Mouse (Mus musculus) forebrain, embryonic 15.5 days (tissue): Measurements from ENCODE around the gene Slc16a12. TPM values are rescaled to one million over a fixed set of nuclear protein-coding genes. Genes with fewer than 3 reads are reported as not detected.
A peak's percentile ranks its signal among the peaks of the same experiment; 100 is the strongest.

Source experiments
- ATAC-seq: fragments of 200-750 bp; cut with Nextera tagmentation; replicated peaks from 2 replicates; pipeline ENCODE4 v1.8.0; 2017; ENCODE audit warnings: mild to moderate bottlenecking, moderate TSS enrichment, moderate library complexity
- H3K27ac ChIP-seq: fragments of 300-500 bp; sonication (generic); replicated peaks from 2 replicates; pipeline ENCODE4 v1.5.1; 2015; ENCODE audit warnings: mild to moderate bottlenecking, inconsistent platforms
- H3K27me3 ChIP-seq: fragments of 300-500 bp; sonication (generic); 2 replicates; pipeline ENCODE4 v1.6.1; 2015; ENCODE audit warnings: inconsistent platforms
- H3K36me3 ChIP-seq: fragments of 300-500 bp; sonication (generic); 2 replicates; pipeline ENCODE4 v1.6.1; 2015; ENCODE audit warnings: mild to moderate bottlenecking, inconsistent platforms
- H3K4me1 ChIP-seq: fragments of 300-500 bp; sonication (generic); 2 replicates; pipeline ENCODE4 v1.6.1; 2015; ENCODE audit warnings: inconsistent platforms
- H3K4me2 ChIP-seq: fragments of 300-500 bp; sonication (generic); replicated peaks from 2 replicates; pipeline ENCODE4 v1.6.1; 2015; ENCODE audit warnings: mild to moderate bottlenecking, inconsistent platforms
- H3K4me3 ChIP-seq: fragments of 300-500 bp; sonication (generic); 2 replicates; pipeline ENCODE4 v1.5.1; 2015; ENCODE audit warnings: mild to moderate bottlenecking, inconsistent platforms
- H3K9ac ChIP-seq: fragments of 300-500 bp; sonication (generic); replicated peaks from 2 replicates; pipeline ENCODE4 v1.6.1; 2015; ENCODE audit warnings: mild to moderate bottlenecking, inconsistent platforms
- H3K9me3 ChIP-seq: fragments of 300-500 bp; sonication (generic); 2 replicates; pipeline ENCODE4 v1.6.1; 2016; ENCODE audit warnings: inconsistent platforms
- WGBS: fragments of 180-500 bp; shearing (Covaris S2); methylation state at CpG from one replicate; pipeline ENCODE4 v1.1.7; 2015; ENCODE audit warnings: mixed read lengths; 5-methylcytosine and 5-hydroxymethylcytosine counted together
- polyA plus RNA-seq: library from polyadenylated mRNA; unstranded; fragments of >200 nt; fragmentation: Nextera tagmentation; extraction: Ambion mirVana; gene quantifications from 2 replicates; pipeline ENCODE4 v1.2.1, GENCODE M21; 2015

The Slc16a12 gene
- 2.2 and 2.6 TPM in 2 replicates for polyA plus RNA-seq

GRCm38 (mm10) chr19:34746688-34747504, at the start of gene Slc16a12:
Gene Slc16a12 (minus strand): TSS chr19:34747289.
- peaks cover 12% of the 10 kb centered on the region for H3K27me3 ChIP-seq
- peak within 1 kb of the TSS; percentile 61 for H3K4me3 ChIP-seq
- peak within 1 kb of the TSS; percentile 59 for H3K9ac ChIP-seq
- H3K36me3 ChIP-seq = no peaks in the 10 kb centered on the region
- H3K4me1 ChIP-seq = peaks cover 15% of the 10 kb centered on the region
- H3K4me2 ChIP-seq = peak within 1 kb of the TSS; percentile 100
- WGBS = under 1% methylated on average over 61 of the region's 61 CpGs
- H3K9me3 ChIP-seq = no peaks in the 10 kb centered on the region
- H3K27ac ChIP-seq = 0 out of 2 replicates have a peak within 1 kb of the TSS, but pooled peaks have one; percentile 3
- peak; percentile 83 for ATAC-seq

- 82% methylated on average over 4 of the region's 4 CpGs for WGBS
These were observed 49.3 kb upstream of the Slc16a12 start for GRCm38 (mm10) chr19:34796396-34796795.

GRCm38 (mm10) chr19:34782491-34782890, 35.4 kb upstream of the Slc16a12 start:
- no peak overlapping the region for H3K9ac ChIP-seq
- 91% methylated on average over 2 of the region's 2 CpGs for WGBS
- no peak overlapping the region for H3K4me2 ChIP-seq
- H3K4me1 ChIP-seq = no peaks in the 10 kb centered on the region
- no peak overlapping the region for H3K4me3 ChIP-seq
- no peaks in the 10 kb centered on the region for H3K9me3 ChIP-seq
- ATAC-seq = no peak
- no peaks in the 10 kb centered on the region for H3K27me3 ChIP-seq
- no peak overlapping the region for H3K27ac ChIP-seq
- H3K36me3 ChIP-seq = no peaks in the 10 kb centered on the region

More at GRCm38 (mm10) chr19:34796396-34796795, 49.3 kb upstream of the Slc16a12 start:
- ATAC-seq = no peak
- no peaks in the 10 kb centered on the region for H3K9me3 ChIP-seq
- no peaks in the 10 kb centered on the region for H3K27me3 ChIP-seq
- H3K9ac ChIP-seq = no peak overlapping the region
- no peak overlapping the region for H3K4me2 ChIP-seq
- H3K27ac ChIP-seq = no peak overlapping the region
- H3K36me3 ChIP-seq = no peaks in the 10 kb centered on the region
- no peak overlapping the region for H3K4me3 ChIP-seq
- no peaks in the 10 kb centered on the region for H3K4me1 ChIP-seq

GRCm38 (mm10) chr19:34778993-34779392, 31.9 kb upstream of the Slc16a12 start:
- Histone ChIP-seq H3K4me2 (no peak overlapping the region), H3K9ac (no peak overlapping the region), H3K9me3 (no peaks in the 10 kb centered on the region), H3K36me3 (no peaks in the 10 kb centered on the region), H3K4me3 (no peak overlapping the region), H3K27ac (no peak overlapping the region), H3K27me3 (no peaks in the 10 kb centered on the region), H3K4me1 (no peaks in the 10 kb centered on the region)
- ATAC-seq = no peak
- WGBS = 100% methylated on average over 1 of the region's 1 CpGs

- H3K36me3 ChIP-seq = no peaks in the 10 kb centered on the region
- H3K9ac ChIP-seq = no peak overlapping the region
- no peaks in the 10 kb centered on the region for H3K4me1 ChIP-seq
- H3K27ac ChIP-seq = no peak overlapping the region
- H3K4me3 ChIP-seq = no peak overlapping the region
- H3K4me2 ChIP-seq = no peak overlapping the region
- H3K9me3 ChIP-seq = no peaks in the 10 kb centered on the region
- no peaks in the 10 kb centered on the region for H3K27me3 ChIP-seq
- no peak for ATAC-seq
These were observed 31.0 kb upstream of the Slc16a12 start for GRCm38 (mm10) chr19:34778098-34778497.

- Histone ChIP-seq H3K4me2 (no peak overlapping the region), H3K9ac (no peak overlapping the region), H3K9me3 (no peaks in the 10 kb centered on the region), H3K36me3 (no peaks in the 10 kb centered on the region), H3K4me3 (no peak overlapping the region), H3K4me1 (no peaks in the 10 kb centered on the region), H3K27me3 (no peaks in the 10 kb centered on the region), H3K27ac (no peak overlapping the region)
- 32% methylated on average over 6 of the region's 6 CpGs for WGBS
- ATAC-seq = no peak; the same call in 1 of the 2 replicates
These were observed 25.7 kb upstream of the Slc16a12 start for GRCm38 (mm10) chr19:34772775-34773174.

GRCm38 (mm10) chr19:34770764-34771163, 23.7 kb upstream of the Slc16a12 start:
- no peaks in the 10 kb centered on the region for H3K27me3 ChIP-seq
- H3K36me3 ChIP-seq = no peaks in the 10 kb centered on the region
- H3K27ac ChIP-seq = no peak overlapping the region
- ATAC-seq = no peak
- no peaks in the 10 kb centered on the region for H3K4me1 ChIP-seq
- H3K4me3 ChIP-seq = no peak overlapping the region
- H3K9me3 ChIP-seq = no peaks in the 10 kb centered on the region
- no peak overlapping the region for H3K9ac ChIP-seq
- no peak overlapping the region for H3K4me2 ChIP-seq
- 85% methylated on average over 6 of the region's 6 CpGs for WGBS

- Histone ChIP-seq H3K9me3 (no peaks in the 10 kb centered on the region), H3K27me3 (no peaks in the 10 kb centered on the region), H3K27ac (no peak overlapping the region), H3K4me1 (no peaks in the 10 kb centered on the region), H3K9ac (no peak overlapping the region), H3K4me3 (no peak overlapping the region), H3K4me2 (no peak overlapping the region), H3K36me3 (no peaks in the 10 kb centered on the region)
- WGBS = 88% methylated on average over 1 of the region's 1 CpGs
- no peak for ATAC-seq
These were observed 11.7 kb upstream of the Slc16a12 start for GRCm38 (mm10) chr19:34758754-34759153.

GRCm38 (mm10) chr19:34756561-34757240, 9.6 kb upstream of the Slc16a12 start:
- Histone ChIP-seq H3K36me3 (no peaks in the 10 kb centered on the region), H3K4me3 (no peak overlapping the region), H3K9ac (no peak overlapping the region), H3K4me2 (no peak overlapping the region), H3K4me1 (no peaks in the 10 kb centered on the region), H3K27ac (no peak overlapping the region), H3K27me3 (no peaks in the 10 kb centered on the region), H3K9me3 (no peaks in the 10 kb centered on the region)
- 94% methylated on average over 7 of the region's 7 CpGs for WGBS
- no peak for ATAC-seq

GRCm38 (mm10) chr19:34755680-34756079, 8.6 kb upstream of the Slc16a12 start:
- Histone ChIP-seq H3K4me1 (no peaks in the 10 kb centered on the region), H3K27ac (no peak overlapping the region), H3K9ac (no peak overlapping the region), H3K36me3 (no peaks in the 10 kb centered on the region), H3K4me2 (no peak overlapping the region), H3K27me3 (no peaks in the 10 kb centered on the region), H3K9me3 (no peaks in the 10 kb centered on the region), H3K4me3 (no peak overlapping the region)
- WGBS = 90% methylated on average over 1 of the region's 1 CpGs
- no peak for ATAC-seq

GRCm38 (mm10) chr19:34753243-34753642, 6.2 kb upstream of the Slc16a12 start:
- Histone ChIP-seq H3K27me3 (no peaks in the 10 kb centered on the region), H3K4me2 (no peak overlapping the region), H3K4me3 (no peak overlapping the region), H3K9me3 (no peaks in the 10 kb centered on the region), H3K27ac (no peak overlapping the region), H3K36me3 (no peaks in the 10 kb centered on the region), H3K4me1 (no peaks in the 10 kb centered on the region), H3K9ac (no peak overlapping the region)
- ATAC-seq = no peak
- 80% methylated on average over 5 of the region's 5 CpGs for WGBS

GRCm38 (mm10) chr19:34752391-34753092, 5.5 kb upstream of the Slc16a12 start:
- H3K9ac ChIP-seq = no peak overlapping the region
- no peak overlapping the region for H3K4me2 ChIP-seq
- no peak overlapping the region for H3K4me3 ChIP-seq
- no peaks in the 10 kb centered on the region for H3K9me3 ChIP-seq
- no peaks in the 10 kb centered on the region for H3K4me1 ChIP-seq
- ATAC-seq = no peak
- H3K36me3 ChIP-seq = no peaks in the 10 kb centered on the region
- 87% methylated on average over 3 of the region's 3 CpGs for WGBS
- no peak overlapping the region for H3K27ac ChIP-seq
- H3K27me3 ChIP-seq = no peaks in the 10 kb centered on the region
